Mouse (Mus musculus): ENCODE data around the gene N4bp2l2.

N4bp2l2 gene

GRCm38 (mm10) chr5:150595366-150596016 is 70.5 kb downstream of the N4bp2l2 start:
- no peak for DNase-seq

- DNase-seq = no peak
Observed at GRCm38 (mm10) chr5:150594649-150595339, 71.2 kb downstream of the N4bp2l2 start.

- DNase-seq = peak; percentile 55 to 68
Observed at GRCm38 (mm10) chr5:150593756-150594648, 72.0 kb downstream of the N4bp2l2 start.

- DNase-seq = peak; percentile 30 to 53
Observed at GRCm38 (mm10) chr5:150592904-150593755, 72.9 kb downstream of the N4bp2l2 start.

- no peak for DNase-seq
Observed at GRCm38 (mm10) chr5:150592186-150592903, 73.6 kb downstream of the N4bp2l2 start.

GRCm38 (mm10) chr5:150589945-150590344 is 76.0 kb downstream of the N4bp2l2 start:
- DNase-seq = no peak

GRCm38 (mm10) chr5:150584337-150584729 is 81.7 kb downstream of the N4bp2l2 start:
- DNase-seq = no peak

GRCm38 (mm10) chr5:150583622-150584336 is 82.2 kb downstream of the N4bp2l2 start:
- no peak for DNase-seq

- no peak for DNase-seq
Observed at GRCm38 (mm10) chr5:150583181-150583580, 82.8 kb downstream of the N4bp2l2 start.

GRCm38 (mm10) chr5:150581180-150581579 is 84.8 kb downstream of the N4bp2l2 start:
- DNase-seq = no peak

GRCm38 (mm10) chr5:150578613-150579171 is 87.3 kb downstream of the N4bp2l2 start:
- peak in 1 of 2 experiments; percentile 35 for DNase-seq

GRCm38 (mm10) chr5:150576832-150577231 is 89.2 kb downstream of the N4bp2l2 start:
- no peak for DNase-seq

- DNase-seq = no peak
Observed at GRCm38 (mm10) chr5:150574885-150575284, 91.1 kb downstream of the N4bp2l2 start.

- peak in 1 of 2 experiments; percentile 27 for DNase-seq
Observed at GRCm38 (mm10) chr5:150574403-150574802, 91.6 kb downstream of the N4bp2l2 start.

GRCm38 (mm10) chr5:150570496-150571219 is 95.3 kb downstream of the N4bp2l2 start:
- peak in 1 of 2 experiments; percentile 36 for DNase-seq

- no peak for DNase-seq
Observed at GRCm38 (mm10) chr5:150566971-150567370, 99.0 kb downstream of the N4bp2l2 start.

GRCm38 (mm10) chr5:150566226-150566625 is 99.8 kb downstream of the N4bp2l2 start:
- no peak for DNase-seq

GRCm38 (mm10) chr5:150564426-150564825 is 101.6 kb downstream of the N4bp2l2 start:
- DNase-seq = no peak

GRCm38 (mm10) chr5:150561783-150562182 is 104.2 kb downstream of the N4bp2l2 start:
- no peak for DNase-seq

- no peak for DNase-seq
Observed at GRCm38 (mm10) chr5:150561376-150561775, 104.6 kb downstream of the N4bp2l2 start.
